ENCODE assay signal across 10 mouse cellular contexts in genomic region chr12:9571276-9571940, GRCm38 (mm10). TPM values are rescaled to one million over a fixed set of nuclear protein-coding genes. Genes with fewer than 3 reads are reported as not detected.
A peak's percentile ranks its signal among the peaks of the same experiment; 100 is the strongest.
DNase-seq lines count a peak whose midpoint lies in the region; ATAC-seq and TF ChIP-seq lines count a peak whose summit lies in the region.
"Had no signal": no experiment of that assay in that cellular context is flagged by ENCODE, and none has a peak within 500 bp of the region (broad histone marks: within the 10 kb centered on the region; RNA-seq: fewer than 3 reads in every experiment).

No protein-coding gene starts in this region.

- no peaks in the 10 kb centered on the region for H3K4me1 ChIP-seq in hindbrain, postnatal 0 days (ENCODE audit: insufficient read depth, low read length)
- H3K4me1 ChIP-seq in hindbrain, embryonic 16.5 days (ENCODE audit: control insufficient read depth, insufficient read depth, low read depth, low read length): peaks cover 9% of the 10 kb centered on the region
- peaks cover 24% of the 10 kb centered on the region for H3K4me1 ChIP-seq in neural tube, embryonic 15.5 days
- peaks cover 56% of the 10 kb centered on the region for H3K4me1 ChIP-seq in limb, embryonic 10.5 days

- no peak overlapping the region for H3K27ac ChIP-seq in hindbrain, postnatal 0 days
- no peak overlapping the region for H3K27ac ChIP-seq in hindbrain, embryonic 16.5 days (ENCODE audit: low read depth, low read length)
- H3K27ac ChIP-seq in neural tube, embryonic 15.5 days (replicated peaks): no peak overlapping the region
- peak overlapping the region; percentile 38; the same call in 1 of the 2 replicates for H3K27ac ChIP-seq in limb, embryonic 10.5 days

- ATAC-seq in hindbrain, postnatal 0 days: no peak; the same call in 1 of the 2 replicates
- ATAC-seq in hindbrain, embryonic 16.5 days: no peak
- ATAC-seq in neural tube, embryonic 15.5 days (ENCODE audit: low FRiP score): no peak

- no peaks in the 10 kb centered on the region for H3K9me3 ChIP-seq in hindbrain, postnatal 0 days (ENCODE audit: low read length)
- no peaks in the 10 kb centered on the region for H3K9me3 ChIP-seq in hindbrain, embryonic 16.5 days (ENCODE audit: control insufficient read depth, low read length)
- H3K9me3 ChIP-seq in neural tube, embryonic 15.5 days (replicated peaks): no peaks in the 10 kb centered on the region
- H3K9me3 ChIP-seq in limb, embryonic 10.5 days (replicated peaks): no peaks in the 10 kb centered on the region

- WGBS in hindbrain, postnatal 0 days: 3% methylated on average over 13 of the region's 13 CpGs
- WGBS in hindbrain, embryonic 16.5 days: 3% methylated on average over 13 of the region's 13 CpGs
- 2% methylated on average over 13 of the region's 13 CpGs for WGBS in neural tube, embryonic 15.5 days
- 6% methylated on average over 13 of the region's 13 CpGs for WGBS in limb, embryonic 10.5 days

- no peak for TF ChIP-seq CTCF in hindbrain, postnatal 0 days (IDR thresholded peaks at IDR 0.05; ENCODE audit: low read depth)

- no peak overlapping the region for H3K9ac ChIP-seq in hindbrain, postnatal 0 days (replicated peaks; ENCODE audit: low read length)
- no peak overlapping the region for H3K9ac ChIP-seq in hindbrain, embryonic 16.5 days (ENCODE audit: low read depth, low read length)
- H3K9ac ChIP-seq in neural tube, embryonic 15.5 days (replicated peaks): no peak overlapping the region

- DNase-seq in hindbrain, postnatal 0 days (ENCODE audit: low spot score): no peak
- DNase-seq in neural tube, embryonic 10.5 days (ENCODE audit: extremely low spot score, low spot score): peak; percentile 42
- DNase-seq in limb, embryonic 10.5 days (ENCODE audit: low spot score): peak; percentile 48
- DNase-seq in right cerebral cortex, postnatal 14 days: no peak
- DNase-seq in thymus, postnatal 0 days (ENCODE audit: low spot score): no peak
- DNase-seq: right cerebral cortex, postnatal 4 days; thymus, postnatal 36 days had no signal

- H3K4me2 ChIP-seq in hindbrain, postnatal 0 days (ENCODE audit: low read depth, low read length): peak overlapping the region; percentile 63; the same call in 1 of the 2 replicates
- no peak overlapping the region for H3K4me2 ChIP-seq in hindbrain, embryonic 16.5 days (ENCODE audit: low read length)
- no peak overlapping the region; the same call in 1 of the 2 replicates for H3K4me2 ChIP-seq in neural tube, embryonic 15.5 days

- H3K27me3 ChIP-seq in hindbrain, postnatal 0 days (ENCODE audit: insufficient read depth, low read length): peaks cover 59% of the 10 kb centered on the region
- peaks cover 35% of the 10 kb centered on the region for H3K27me3 ChIP-seq in hindbrain, embryonic 16.5 days (replicated peaks; ENCODE audit: control insufficient read depth, insufficient read depth, low read length)
- H3K27me3 ChIP-seq in neural tube, embryonic 15.5 days (replicated peaks): peaks cover 79% of the 10 kb centered on the region
- peaks cover 65% of the 10 kb centered on the region for H3K27me3 ChIP-seq in limb, embryonic 10.5 days (ENCODE audit: low read depth, poor library complexity, severe bottlenecking)

- H3K36me3 ChIP-seq in hindbrain, postnatal 0 days (ENCODE audit: insufficient read depth, low read length): no peaks in the 10 kb centered on the region
- no peaks in the 10 kb centered on the region for H3K36me3 ChIP-seq in hindbrain, embryonic 16.5 days (ENCODE audit: control insufficient read depth, insufficient read depth, low read length)
- H3K36me3 ChIP-seq in neural tube, embryonic 15.5 days: no peaks in the 10 kb centered on the region
- no peaks in the 10 kb centered on the region for H3K36me3 ChIP-seq in limb, embryonic 10.5 days
- H3K36me3 ChIP-seq: G1E had no signal

- H3K4me3 ChIP-seq in hindbrain, postnatal 0 days (ENCODE audit: low read length): no peak overlapping the region
- no peak overlapping the region for H3K4me3 ChIP-seq in hindbrain, embryonic 16.5 days (ENCODE audit: low read length)
- H3K4me3 ChIP-seq in neural tube, embryonic 15.5 days (replicated peaks): no peak overlapping the region
- H3K4me3 ChIP-seq in limb, embryonic 10.5 days: peak overlapping the region; percentile 49

RNA-seq across cellular contexts. Expression of gene Osr1, which starts 1.5 kb away (rescaled TPM):
- 8.7 and 17.6 TPM in 2 replicates for total RNA-seq in hindbrain, postnatal 0 days (2014; rRNA removed)
- polyA plus RNA-seq in hindbrain, postnatal 0 days (2015; fragmentation: Nextera tagmentation; extraction: Ambion mirVana): 7.1 and 8.5 TPM in 2 replicates
- 9.3 and 14.5 TPM in 2 replicates for polyA plus RNA-seq in hindbrain, embryonic 16.5 days (2015; fragmentation: Nextera tagmentation; extraction: Ambion mirVana)
- polyA plus RNA-seq in neural tube, embryonic 15.5 days (2015; fragmentation: Nextera tagmentation; extraction: Ambion mirVana): 6.6 and 11.1 TPM in 2 replicates
- 21.3 and 38.3 TPM in 2 replicates for polyA plus RNA-seq in limb, embryonic 10.5 days (2016; fragmentation: Nextera tagmentation; extraction: Ambion mirVana)
- 0.79 and 1.5 TPM in 2 replicates for polyA plus RNA-seq in thymus, postnatal 0 days (2015; fragmentation: Nextera tagmentation; extraction: Ambion mirVana)
- total RNA-seq: G1E had no signal
- polyA plus RNA-seq: G1E had no signal

Comparison
In these comparisons a context has a peak if more than half of its experiments do, and no peak if none do; other contexts are left out.
1. DNase-seq: peak in neural tube, embryonic 10.5 days (single experiment) and limb, embryonic 10.5 days (single experiment); none in hindbrain, postnatal 0 days (single experiment), right cerebral cortex, postnatal 14 days (single experiment) and thymus, postnatal 0 days (single experiment).